9 mouse cellular contexts compared by ENCODE assay signal in genomic region chr16:31233167-31233498, GRCm38 (mm10). TPM values are rescaled to one million over a fixed set of nuclear protein-coding genes. Genes with fewer than 3 reads are reported as not detected.
A peak's percentile ranks its signal among the peaks of the same experiment; 100 is the strongest.
DNase-seq lines count a peak whose midpoint lies in the region; ATAC-seq and TF ChIP-seq lines count a peak whose summit lies in the region.
"Had no signal": no experiment of that assay in that cellular context is flagged by ENCODE, and none has a peak within 500 bp of the region (broad histone marks: within the 10 kb centered on the region; RNA-seq: fewer than 3 reads in every experiment).

No protein-coding gene starts in this region.

- ATAC-seq in heart, postnatal 0 days (ENCODE audit: insufficient read depth, low read depth) = peak; percentile 12; the same call in 1 of the 2 replicates
- ATAC-seq in liver, postnatal 0 days = no peak

- no peak overlapping the region for H3K9ac ChIP-seq in heart, postnatal 0 days (replicated peaks; ENCODE audit: low read depth, low read length)
- no peak overlapping the region for H3K9ac ChIP-seq in liver, postnatal 0 days (replicated peaks)

- TF ChIP-seq POLR2A in kidney, adult 2 months (IDR thresholded peaks at IDR 0.05; ENCODE audit: low read depth, low read length) = no peak

- WGBS in kidney, adult 2 months = 9% methylated on average over 4 of the region's 4 CpGs
- 9% methylated on average over 4 of the region's 4 CpGs for WGBS in heart, postnatal 0 days
- 21% methylated on average over 4 of the region's 4 CpGs for WGBS in liver, postnatal 0 days (ENCODE audit: insufficient replicate concordance)

- no peak for DNase-seq in kidney, adult 2 months
- no peak for DNase-seq in kidney, postnatal 36 days
- peak; percentile 17 for DNase-seq in heart, postnatal 0 days (ENCODE audit: low spot score)
- no peak for DNase-seq in liver, postnatal 0 days
- no peak for DNase-seq in layer of hippocampus, postnatal 36 days
- no peak for DNase-seq in natural killer cell, adult 2 months (ENCODE audit: low spot score in 2 of 2)
- DNase-seq in cerebellum, postnatal 14 days = no peak
- DNase-seq: cerebellum, adult 9-11 months had no signal

- no peaks in the 10 kb centered on the region for H3K36me3 ChIP-seq in kidney, adult 2 months (ENCODE audit: control insufficient read depth, insufficient read depth, low read length)
- H3K36me3 ChIP-seq in heart, postnatal 0 days (replicated peaks; ENCODE audit: control insufficient read depth, insufficient read depth, low read length) = no peaks in the 10 kb centered on the region
- H3K36me3 ChIP-seq in liver, postnatal 0 days (replicated peaks; ENCODE audit: insufficient read depth, low read length) = no peaks in the 10 kb centered on the region

- peak overlapping the region; percentile 12; the same call in 1 of the 2 replicates for H3K4me3 ChIP-seq in kidney, adult 2 months (ENCODE audit: insufficient read depth, low read depth, low read length)
- peak overlapping the region; percentile 44; the same call in 1 of the 2 replicates for H3K4me3 ChIP-seq in brown adipose tissue, adult 24 weeks (ENCODE audit: insufficient read depth, low read depth, low read length)
- peak overlapping the region; percentile 33 for H3K4me3 ChIP-seq in heart, postnatal 0 days (ENCODE audit: low read depth, low read length)
- H3K4me3 ChIP-seq in liver, postnatal 0 days (ENCODE audit: low read depth, low read length) = no peak overlapping the region

- peak overlapping the region; percentile 64 for H3K4me2 ChIP-seq in heart, postnatal 0 days (ENCODE audit: low read depth, low read length)
- peak overlapping the region; percentile 65 for H3K4me2 ChIP-seq in liver, postnatal 0 days (ENCODE audit: low read depth, low read length)

- H3K27me3 ChIP-seq in kidney, adult 2 months (replicated peaks; ENCODE audit: control insufficient read depth, insufficient read depth, low read length) = no peaks in the 10 kb centered on the region
- H3K27me3 ChIP-seq in heart, postnatal 0 days (ENCODE audit: control insufficient read depth, insufficient read depth, low read length) = no peaks in the 10 kb centered on the region
- H3K27me3 ChIP-seq in liver, postnatal 0 days (ENCODE audit: insufficient read depth, low read length) = no peaks in the 10 kb centered on the region

- TF ChIP-seq EP300 in heart, postnatal 0 days (IDR thresholded peaks at IDR 0.05; ENCODE audit: low read depth) = no peak
- no peak for TF ChIP-seq EP300 in liver, postnatal 0 days (IDR thresholded peaks at IDR 0.05; ENCODE audit: low read depth)

- H3K27ac ChIP-seq in kidney, adult 2 months (ENCODE audit: insufficient read depth, low read depth, low read length) = no peak overlapping the region
- H3K27ac ChIP-seq in brown adipose tissue, adult 24 weeks (replicated peaks; ENCODE audit: low read depth, low read length) = no peak overlapping the region
- H3K27ac ChIP-seq in heart, postnatal 0 days (ENCODE audit: low read depth) = no peak overlapping the region; the same call in 1 of the 2 replicates
- H3K27ac ChIP-seq in liver, postnatal 0 days (ENCODE audit: low read depth) = no peak overlapping the region

- no peaks in the 10 kb centered on the region for H3K9me3 ChIP-seq in heart, postnatal 0 days (replicated peaks; ENCODE audit: control insufficient read depth, low read length)
- no peaks in the 10 kb centered on the region; the same call in 1 of the 2 replicates for H3K9me3 ChIP-seq in liver, postnatal 0 days (ENCODE audit: low read length)

- TF ChIP-seq CTCF in kidney, adult 2 months (conservative IDR thresholded peaks at IDR 0.05; ENCODE audit: insufficient read depth, insufficient read length, low read depth, low read length) = no peak
- TF ChIP-seq CTCF in heart, postnatal 0 days (IDR thresholded peaks at IDR 0.05; ENCODE audit: low read depth) = no peak
- TF ChIP-seq CTCF in liver, postnatal 0 days (IDR thresholded peaks at IDR 0.05; ENCODE audit: low read depth) = no peak

- peaks cover 4% of the 10 kb centered on the region; the same call in 1 of the 2 replicates for H3K4me1 ChIP-seq in kidney, adult 2 months (ENCODE audit: control insufficient read depth, insufficient read depth, low read length)
- H3K4me1 ChIP-seq in brown adipose tissue, adult 24 weeks (ENCODE audit: control insufficient read depth, insufficient read depth, insufficient read length, low read length) = peaks cover 6% of the 10 kb centered on the region; the same call in 1 of the 2 replicates
- peaks cover 13% of the 10 kb centered on the region; the same call in 1 of the 2 replicates for H3K4me1 ChIP-seq in heart, postnatal 0 days (ENCODE audit: control insufficient read depth, insufficient read depth)
- peaks cover 9% of the 10 kb centered on the region; the same call in 1 of the 2 replicates for H3K4me1 ChIP-seq in liver, postnatal 0 days (ENCODE audit: insufficient read depth)

RNA-seq across cellular contexts. Expression of gene Acap2, which starts 32.1 kb away (rescaled TPM):
- 7.7 and 8.6 TPM in 2 replicates for polyA plus RNA-seq in kidney, adult 2 months (2012; rRNA removed)
- polyA plus RNA-seq in brown adipose tissue, adult 24 weeks (2012; ENCODE audit: insufficient read depth, insufficient read length, missing spikeins) = 9.5 TPM in 2 replicates
- total RNA-seq in heart, postnatal 0 days (2014; rRNA removed; ENCODE audit: low replicate concordance) = 12.8 and 13.2 TPM in 2 replicates
- polyA plus RNA-seq in heart, postnatal 0 days (2015; fragmentation: Nextera tagmentation; extraction: Ambion mirVana) = 7.0 and 7.1 TPM in 2 replicates
- polyA plus RNA-seq in liver, postnatal 0 days (2015; fragmentation: Nextera tagmentation; extraction: Ambion mirVana) = 4.5 and 5.6 TPM in 2 replicates
- 100 to 1,000 TPM; 131 to 145 TPM for total RNA-seq in layer of hippocampus, postnatal 36 days (2021)

RNA-seq across cellular contexts. Expression of gene Ppp1r2, which starts 41.9 kb away (rescaled TPM):
- 30.4 and 33.5 TPM in 2 replicates for polyA plus RNA-seq in kidney, adult 2 months (2012; rRNA removed)
- 47.6 and 54.0 TPM in 2 replicates for polyA plus RNA-seq in brown adipose tissue, adult 24 weeks (2012; ENCODE audit: insufficient read depth, insufficient read length, missing spikeins)
- total RNA-seq in heart, postnatal 0 days (2014; rRNA removed; ENCODE audit: low replicate concordance) = 83.5 and 87.1 TPM in 2 replicates
- 114 and 125 TPM in 2 replicates for polyA plus RNA-seq in heart, postnatal 0 days (2015; fragmentation: Nextera tagmentation; extraction: Ambion mirVana)
- 36.4 and 36.8 TPM in 2 replicates for polyA plus RNA-seq in liver, postnatal 0 days (2015; fragmentation: Nextera tagmentation; extraction: Ambion mirVana)
- total RNA-seq in layer of hippocampus, postnatal 36 days (2021) = 10 to 100 TPM; 92.4 to 97.8 TPM
